In the genomic region with DNA sequence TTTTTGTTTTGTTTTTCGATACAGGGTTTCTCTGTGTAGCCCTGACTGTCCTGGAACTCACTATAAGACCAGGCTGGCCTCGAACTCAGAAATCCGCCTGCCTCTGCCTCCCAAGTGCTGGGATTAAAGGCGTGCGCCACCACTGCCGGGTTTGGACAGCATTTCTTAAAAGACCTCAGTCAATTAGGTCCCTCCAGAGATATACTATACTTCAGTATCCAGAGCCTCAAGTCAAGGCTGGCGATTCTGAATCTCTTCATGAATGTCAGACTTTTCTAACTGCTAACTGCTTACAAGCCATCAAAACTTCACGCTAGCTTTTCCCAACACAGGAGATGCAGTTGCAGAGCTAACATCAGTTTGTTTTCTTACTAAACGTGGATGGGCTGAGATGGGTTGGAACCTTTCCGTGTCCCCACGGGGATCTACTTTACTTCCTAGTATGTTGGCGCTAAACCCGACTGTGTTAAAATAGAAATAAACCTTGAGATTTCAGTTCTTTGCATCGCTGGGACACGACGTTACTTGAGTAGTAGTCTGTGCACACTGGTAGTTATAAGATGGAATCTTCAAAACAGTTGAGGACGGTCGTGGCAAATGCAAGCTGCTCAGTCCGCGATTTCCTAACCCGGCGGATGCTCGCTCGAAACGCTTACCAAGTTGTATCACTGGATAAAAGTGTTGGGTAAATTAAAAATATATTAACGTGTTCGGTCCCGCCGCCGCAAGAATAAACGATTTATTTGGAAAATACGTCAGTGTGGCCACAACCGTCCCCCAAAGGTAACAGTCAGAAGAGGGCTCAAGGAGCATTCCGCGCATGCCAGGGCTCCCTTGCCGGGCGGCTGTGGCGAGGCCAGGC, we compare ENCODE assay signal across 8 mouse cellular contexts. TPM values are rescaled to one million over a fixed set of nuclear protein-coding genes. Genes with fewer than 3 reads are reported as not detected.
DNase-seq lines count a peak whose midpoint lies in the region; ATAC-seq and TF ChIP-seq lines count a peak whose summit lies in the region.

No protein-coding gene starts in this region.

- TF ChIP-seq EP300 in MEL (IDR thresholded peaks at IDR 0.05; ENCODE audit: low read depth in 1 of 2, low read length in 2 of 2): no peak

- peak overlapping the region; percentile 99 for H3K27ac ChIP-seq in heart, embryonic 10.5 days
- H3K27ac ChIP-seq in MEL (ENCODE audit: control insufficient read depth, low read depth, low read length): peak overlapping the region; percentile 97
- peak overlapping the region; percentile 88 for H3K27ac ChIP-seq in forebrain, postnatal 0 days (ENCODE audit: low read depth, low read length)
- H3K27ac ChIP-seq in lung, embryonic 16.5 days (ENCODE audit: low read length): peak overlapping the region; percentile 97

- peak; percentile 32 for ATAC-seq in forebrain, postnatal 0 days
- peak; percentile 93 for ATAC-seq in lung, embryonic 16.5 days (ENCODE audit: low read depth)

- no peaks in the 10 kb centered on the region for H3K9me3 ChIP-seq in heart, embryonic 10.5 days
- H3K9me3 ChIP-seq in MEL (replicated peaks; ENCODE audit: insufficient read depth, low read length): no peaks in the 10 kb centered on the region
- H3K9me3 ChIP-seq in forebrain, postnatal 0 days (ENCODE audit: low read length): no peaks in the 10 kb centered on the region
- H3K9me3 ChIP-seq in lung, embryonic 16.5 days (ENCODE audit: control insufficient read depth, low read length): no peaks in the 10 kb centered on the region

- H3K27me3 ChIP-seq in heart, embryonic 10.5 days (ENCODE audit: insufficient read depth, poor library complexity, severe bottlenecking): no peaks in the 10 kb centered on the region
- no peaks in the 10 kb centered on the region for H3K27me3 ChIP-seq in MEL (ENCODE audit: control insufficient read depth in 1 of 2, insufficient read depth in 2 of 2, low read length in 2 of 2)
- H3K27me3 ChIP-seq in forebrain, postnatal 0 days (ENCODE audit: insufficient read depth, low read length): no peaks in the 10 kb centered on the region
- H3K27me3 ChIP-seq in lung, embryonic 16.5 days (ENCODE audit: control insufficient read depth, insufficient read depth, low read depth, low read length): no peaks in the 10 kb centered on the region

- peak overlapping the region; percentile 99 for H3K9ac ChIP-seq in MEL (ENCODE audit: control insufficient read depth, low read depth, low read length, poor library complexity, severe bottlenecking)
- H3K9ac ChIP-seq in forebrain, postnatal 0 days: peak overlapping the region; percentile 98
- peak overlapping the region; percentile 81 for H3K9ac ChIP-seq in lung, embryonic 16.5 days (ENCODE audit: low read length)

- H3K4me3 ChIP-seq in heart, embryonic 10.5 days: peak overlapping the region; percentile 95
- peak overlapping the region; percentile 76 to 99 for H3K4me3 ChIP-seq in MEL (ENCODE audit: control insufficient read depth in 1 of 2, insufficient read depth in 1 of 2, low read depth in 2 of 2, low read length in 2 of 2)
- H3K4me3 ChIP-seq in forebrain, postnatal 0 days (ENCODE audit: low read depth, low read length): peak overlapping the region; percentile 100
- peak overlapping the region; percentile 99 for H3K4me3 ChIP-seq in lung, embryonic 16.5 days (ENCODE audit: low read length)

- no peak for DNase-seq in heart, embryonic 10.5 days (ENCODE audit: low spot score)
- DNase-seq in heart, postnatal 4 days: no peak
- peak; percentile 90 for DNase-seq in MEL (ENCODE audit: low read depth, low spot score)
- no peak for DNase-seq in forebrain, postnatal 0 days
- no peak for DNase-seq in right cerebral cortex, postnatal 25 days
- no peak for DNase-seq in adrenal gland, adult 8-10 months
- DNase-seq in adrenal gland, postnatal 14 days: no peak

- 20% methylated on average over 38 of the region's 38 CpGs for WGBS in heart, embryonic 10.5 days
- WGBS in forebrain, postnatal 0 days: 20% methylated on average over 38 of the region's 38 CpGs
- 16% methylated on average over 38 of the region's 38 CpGs for WGBS in lung, embryonic 16.5 days

- no peak; a peak in 1 of 4 replicates for TF ChIP-seq POLR2A in MEL (IDR thresholded peaks at IDR 0.05; ENCODE audit: control insufficient read depth in 1 of 2, insufficient read depth in 1 of 2, low read depth in 1 of 2, low read length in 2 of 2, poor library complexity in 1 of 2)

- peaks cover 30% of the 10 kb centered on the region for H3K36me3 ChIP-seq in heart, embryonic 10.5 days
- peaks cover 3 to 13% of the 10 kb centered on the region in 2 experiments; a peak in 3 of 4 replicates for H3K36me3 ChIP-seq in MEL (ENCODE audit: control insufficient read depth in 1 of 2, insufficient read depth in 2 of 2, low read length in 2 of 2)
- H3K36me3 ChIP-seq in forebrain, postnatal 0 days (ENCODE audit: insufficient read depth): peaks cover 23% of the 10 kb centered on the region
- H3K36me3 ChIP-seq in lung, embryonic 16.5 days (ENCODE audit: control insufficient read depth, insufficient read depth, low read length): peaks cover 18% of the 10 kb centered on the region

- peaks cover 20% of the 10 kb centered on the region for H3K79me2 ChIP-seq in MEL (ENCODE audit: control insufficient read depth, insufficient read depth, low read length, poor library complexity)

- TF ChIP-seq CTCF in MEL (IDR thresholded peaks at IDR 0.05 in 2 of 3, conservative IDR thresholded peaks at IDR 0.05 in 1 of 3; ENCODE audit: control insufficient read depth in 1 of 3, insufficient read depth in 1 of 3, low read depth in 2 of 3, low read length in 3 of 3, poor library complexity in 1 of 3, severe bottlenecking in 1 of 3): no peak
- no peak for TF ChIP-seq CTCF in forebrain, postnatal 0 days (IDR thresholded peaks at IDR 0.05; ENCODE audit: low read depth)

- no peak for TF ChIP-seq RAD21 in MEL (IDR thresholded peaks at IDR 0.05; ENCODE audit: low read depth, low read length)

- peaks cover 18% of the 10 kb centered on the region for H3K4me1 ChIP-seq in heart, embryonic 10.5 days
- peaks cover 3 to 14% of the 10 kb centered on the region in 2 experiments; a peak in 3 of 4 replicates for H3K4me1 ChIP-seq in MEL (ENCODE audit: control insufficient read depth in 1 of 2, insufficient read depth in 2 of 2, low read length in 2 of 2)
- H3K4me1 ChIP-seq in forebrain, postnatal 0 days (ENCODE audit: insufficient read depth): no peaks in the 10 kb centered on the region
- H3K4me1 ChIP-seq in lung, embryonic 16.5 days (replicated peaks; ENCODE audit: control insufficient read depth, insufficient read depth, low read length): peaks cover 15% of the 10 kb centered on the region

- peak overlapping the region; percentile 68 for H3K4me2 ChIP-seq in forebrain, postnatal 0 days (ENCODE audit: low read depth)
- H3K4me2 ChIP-seq in lung, embryonic 16.5 days (ENCODE audit: low read depth, low read length): peak overlapping the region; percentile 77

RNA-seq across cellular contexts. Expression of a gene that starts 0.7 kb away (rescaled TPM):
- 8.4 and 11.8 TPM in 2 replicates for polyA plus RNA-seq in heart, embryonic 10.5 days (2016; fragmentation: Nextera tagmentation; extraction: Ambion mirVana)
- total RNA-seq in heart, postnatal 4 days (2021): 1 to 10 TPM; 5.5 to 6.4 TPM
- 6.0 and 6.7 TPM in 2 replicates for total RNA-seq in MEL (2012; rRNA removed)
- polyA plus RNA-seq in MEL (2012; ENCODE audit: insufficient read depth in 1 of 2, insufficient read length in 2 of 2, low read depth in 1 of 2, low replicate concordance in 2 of 2, missing spikeins in 1 of 2): 1 to 10 TPM in 1 of 2 experiments, not detected in 1; 7.6 TPM
- 7.1 and 8.6 TPM in 2 replicates for total RNA-seq in forebrain, postnatal 0 days (2014; rRNA removed)
- polyA plus RNA-seq in forebrain, postnatal 0 days (2015; fragmentation: Nextera tagmentation; extraction: Ambion mirVana): 12.2 and 12.9 TPM in 2 replicates
- polyA plus RNA-seq in lung, embryonic 16.5 days (2015; fragmentation: Nextera tagmentation; extraction: Ambion mirVana): 13.5 TPM in 2 replicates
- 1 to 10 TPM; 7.1 to 8.5 (median 8.2) TPM for total RNA-seq in adrenal gland, adult 8-10 months (2022)
- 6.8 and 9.6 TPM in 2 replicates for total RNA-seq in adrenal gland, postnatal 14 days (2021)

RNA-seq across cellular contexts. Expression of a gene that starts 0.8 kb away (rescaled TPM):
- 76.2 and 80.7 TPM in 2 replicates for polyA plus RNA-seq in heart, embryonic 10.5 days (2016; fragmentation: Nextera tagmentation; extraction: Ambion mirVana)
- total RNA-seq in heart, postnatal 4 days (2021): 10 to 100 TPM; 54.4 to 54.8 TPM
- 70.1 and 85.4 TPM in 2 replicates for total RNA-seq in MEL (2012; rRNA removed)
- polyA plus RNA-seq in MEL (2012; ENCODE audit: insufficient read depth in 1 of 2, insufficient read length in 2 of 2, low read depth in 1 of 2, low replicate concordance in 2 of 2, missing spikeins in 1 of 2): 100 to 1,000 TPM; 112 to 177 TPM
- 136 and 139 TPM in 2 replicates for total RNA-seq in forebrain, postnatal 0 days (2014; rRNA removed)
- 104 and 115 TPM in 2 replicates for polyA plus RNA-seq in forebrain, postnatal 0 days (2015; fragmentation: Nextera tagmentation; extraction: Ambion mirVana)
- 79.8 and 82.2 TPM in 2 replicates for polyA plus RNA-seq in lung, embryonic 16.5 days (2015; fragmentation: Nextera tagmentation; extraction: Ambion mirVana)
- total RNA-seq in adrenal gland, adult 8-10 months (2022): 10 to 100 TPM; 64.5 to 70.6 (median 68.0) TPM
- total RNA-seq in adrenal gland, postnatal 14 days (2021): 58.5 and 62.4 TPM in 2 replicates

RNA-seq across cellular contexts. Expression of a gene that starts 32.8 kb away (rescaled TPM):
- polyA plus RNA-seq in heart, embryonic 10.5 days (2016; fragmentation: Nextera tagmentation; extraction: Ambion mirVana): 0.47 and 0.54 TPM in 2 replicates
- total RNA-seq in heart, postnatal 4 days (2021): 10 to 100 TPM in 1 of 2 experiments, 1 to 10 TPM in 1; 9.2 to 11.4 TPM
- 0.03 and 0.04 TPM in 2 replicates for total RNA-seq in MEL (2012; rRNA removed)
- polyA plus RNA-seq in MEL (2012; ENCODE audit: insufficient read depth in 1 of 2, insufficient read length in 2 of 2, low read depth in 1 of 2, low replicate concordance in 2 of 2, missing spikeins in 1 of 2): under 1 TPM in 1 of 2 experiments, not detected in 1; 0.25 TPM
- total RNA-seq in forebrain, postnatal 0 days (2014; rRNA removed): 2.2 and 3.7 TPM in 2 replicates
- polyA plus RNA-seq in forebrain, postnatal 0 days (2015; fragmentation: Nextera tagmentation; extraction: Ambion mirVana): 0.23 and 0.31 TPM in 2 replicates
- 2.3 and 2.7 TPM in 2 replicates for polyA plus RNA-seq in lung, embryonic 16.5 days (2015; fragmentation: Nextera tagmentation; extraction: Ambion mirVana)
- total RNA-seq in adrenal gland, adult 8-10 months (2022): 10 to 100 TPM in 3 of 4 experiments, 1 to 10 TPM in 1; 8.8 to 12.4 (median 10.8) TPM
- total RNA-seq in adrenal gland, postnatal 14 days (2021): 10.9 and 13.9 TPM in 2 replicates

RNA-seq across cellular contexts. Expression of a gene that starts 33.7 kb away (rescaled TPM):
- 457 and 500 TPM in 2 replicates for polyA plus RNA-seq in heart, embryonic 10.5 days (2016; fragmentation: Nextera tagmentation; extraction: Ambion mirVana)
- 100 to 1,000 TPM; 301 to 310 TPM for total RNA-seq in heart, postnatal 4 days (2021)
- total RNA-seq in MEL (2012; rRNA removed): 49.1 and 53.0 TPM in 2 replicates
- 100 to 1,000 TPM in 1 of 2 experiments, not detected in 1; 154 TPM for polyA plus RNA-seq in MEL (2012; ENCODE audit: insufficient read depth in 1 of 2, insufficient read length in 2 of 2, low read depth in 1 of 2, low replicate concordance in 2 of 2, missing spikeins in 1 of 2)
- total RNA-seq in forebrain, postnatal 0 days (2014; rRNA removed): 211 and 300 TPM in 2 replicates
- 148 and 199 TPM in 2 replicates for polyA plus RNA-seq in forebrain, postnatal 0 days (2015; fragmentation: Nextera tagmentation; extraction: Ambion mirVana)
- 377 and 397 TPM in 2 replicates for polyA plus RNA-seq in lung, embryonic 16.5 days (2015; fragmentation: Nextera tagmentation; extraction: Ambion mirVana)
- total RNA-seq in adrenal gland, adult 8-10 months (2022): 100 to 1,000 TPM; 331 to 526 (median 414) TPM
- 269 and 295 TPM in 2 replicates for total RNA-seq in adrenal gland, postnatal 14 days (2021)

RNA-seq across cellular contexts. Expression of a gene that starts 42.3 kb away (rescaled TPM):
- 1,899 and 2,942 TPM in 2 replicates for polyA plus RNA-seq in heart, embryonic 10.5 days (2016; fragmentation: Nextera tagmentation; extraction: Ambion mirVana)
- 1,000 to 10,000 TPM; 5,292 to 5,773 TPM for total RNA-seq in heart, postnatal 4 days (2021)
- not detected in 2 replicates for total RNA-seq in MEL (2012; rRNA removed)
- polyA plus RNA-seq in MEL (2012; ENCODE audit: insufficient read depth in 1 of 2, insufficient read length in 2 of 2, low read depth in 1 of 2, low replicate concordance in 2 of 2, missing spikeins in 1 of 2): under 1 TPM in 1 of 2 experiments, not detected in 1; 0.19 TPM
- 1.2 and 2.4 TPM in 2 replicates for total RNA-seq in forebrain, postnatal 0 days (2014; rRNA removed)
- polyA plus RNA-seq in forebrain, postnatal 0 days (2015; fragmentation: Nextera tagmentation; extraction: Ambion mirVana): 2.4 and 3.0 TPM in 2 replicates
- 93.6 and 113 TPM in 2 replicates for polyA plus RNA-seq in lung, embryonic 16.5 days (2015; fragmentation: Nextera tagmentation; extraction: Ambion mirVana)
- total RNA-seq in adrenal gland, adult 8-10 months (2022): 1 to 10 TPM; 1.1 to 3.3 (median 1.9) TPM
- total RNA-seq in adrenal gland, postnatal 14 days (2021): 0.67 and 1.3 TPM in 2 replicates
